Comparison of ENCODE assay signal across 14 mouse cellular contexts in genomic region chr12:80394045-80394444, GRCm38 (mm10). TPM values are rescaled to one million over a fixed set of nuclear protein-coding genes. Genes with fewer than 3 reads are reported as not detected.
DNase-seq lines count a peak whose midpoint lies in the region; ATAC-seq lines count a peak whose summit lies in the region.
"Had no signal": no experiment of that assay in that cellular context is flagged by ENCODE, and none has a peak within 500 bp of the region (broad histone marks: within the 10 kb centered on the region; RNA-seq: fewer than 3 reads in every experiment).

No protein-coding gene starts in this region.

- no peaks in the 10 kb centered on the region for H3K27me3 ChIP-seq in forebrain, embryonic 11.5 days (ENCODE audit: control insufficient read depth, insufficient read depth, low read length)
- H3K27me3 ChIP-seq: heart, embryonic 15.5 days; midbrain, embryonic 15.5 days had no signal

- no peak for ATAC-seq in forebrain, embryonic 11.5 days (replicated peaks; ENCODE audit: low FRiP score)
- ATAC-seq: forebrain, embryonic 16.5 days; intestine, embryonic 16.5 days; midbrain, embryonic 15.5 days had no signal

- H3K9me3 ChIP-seq in forebrain, embryonic 11.5 days (ENCODE audit: control insufficient read depth, low read length), result no peaks in the 10 kb centered on the region
- H3K9me3 ChIP-seq: embryonic facial prominence, embryonic 10.5 days; heart, embryonic 15.5 days; midbrain, embryonic 15.5 days had no signal

- WGBS in forebrain, embryonic 11.5 days, result 92% methylated on average over 2 of the region's 2 CpGs

- no peak overlapping the region for H3K9ac ChIP-seq in forebrain, embryonic 11.5 days (ENCODE audit: low read length)
- H3K9ac ChIP-seq: heart, embryonic 15.5 days; midbrain, embryonic 15.5 days had no signal

- no peak overlapping the region for H3K4me3 ChIP-seq in forebrain, embryonic 11.5 days (ENCODE audit: low read depth, low read length)
- H3K4me3 ChIP-seq: embryonic facial prominence, embryonic 10.5 days; heart, embryonic 15.5 days; midbrain, embryonic 15.5 days had no signal

- H3K4me2 ChIP-seq in forebrain, embryonic 11.5 days (ENCODE audit: low read depth, low read length, severe bottlenecking), result no peak overlapping the region
- H3K4me2 ChIP-seq: heart, embryonic 15.5 days; midbrain, embryonic 15.5 days had no signal

- no peak overlapping the region for H3K27ac ChIP-seq in forebrain, embryonic 11.5 days (ENCODE audit: low read depth, low read length)
- H3K27ac ChIP-seq: embryonic facial prominence, embryonic 10.5 days; heart, embryonic 15.5 days; midbrain, embryonic 15.5 days had no signal

- H3K4me1 ChIP-seq in forebrain, embryonic 11.5 days (replicated peaks; ENCODE audit: control insufficient read depth, insufficient read depth, low read length), result no peaks in the 10 kb centered on the region
- H3K4me1 ChIP-seq: embryonic facial prominence, embryonic 10.5 days; heart, embryonic 15.5 days; midbrain, embryonic 15.5 days had no signal

- H3K36me3 ChIP-seq in forebrain, embryonic 11.5 days (ENCODE audit: control insufficient read depth, insufficient read depth, low read length), result peaks cover 3% of the 10 kb centered on the region

- DNase-seq in cerebellum, adult 18-20 months, result peak; percentile 57 to 60
- DNase-seq in cerebellum, postnatal 4 days (ENCODE audit: low spot score in 2 of 2), result no peak
- DNase-seq in kidney, adult 9 months, result peak; percentile 31
- DNase-seq in kidney, adult 11 months, result no peak
- peak; percentile 17 for DNase-seq in T-cell, adult 2 months (ENCODE audit: low spot score)
- DNase-seq in kidney, postnatal 36 days, result peak; percentile 21 to 81
- DNase-seq in layer of hippocampus, postnatal 10 days (ENCODE audit: low spot score in 2 of 2), result no peak
- DNase-seq in forebrain, embryonic 11.5 days (ENCODE audit: low spot score), result no peak
- DNase-seq: right cerebral cortex, postnatal 4 days had no signal

RNA-seq across cellular contexts. Expression of gene Dcaf5, which starts 42.4 kb away (rescaled TPM):
- total RNA-seq in layer of hippocampus, postnatal 10 days (2021), result 10 to 100 TPM; 64.6 to 67.3 TPM
- polyA plus RNA-seq in forebrain, embryonic 11.5 days (2014; fragmentation: Nextera tagmentation; extraction: Ambion mirVana), result 12.5 and 14.6 TPM in 2 replicates

Comparison
In these comparisons a context has a peak if more than half of its experiments do, and no peak if none do; other contexts are left out.
1. DNase-seq: peak in cerebellum, adult 18-20 months (2 of 2), kidney, adult 9 months (single experiment), T-cell, adult 2 months (single experiment) and kidney, postnatal 36 days (2 of 2); none in cerebellum, postnatal 4 days (0 of 2), kidney, adult 11 months (single experiment), layer of hippocampus, postnatal 10 days (0 of 2) and forebrain, embryonic 11.5 days (single experiment).